Mouse (Mus musculus) lung, postnatal 0 days (tissue): Measurements from ENCODE around the gene Atp6v1g2.

Experiments used
- CTCF ChIP-seq: IDR thresholded peaks from 2 replicates; pipeline ENCODE4 v1.5.1; 2016; ENCODE audit warnings: antibody characterized with exemption, mild to moderate bottlenecking
- EP300 ChIP-seq: IDR thresholded peaks from 2 replicates; pipeline ENCODE4 v1.6.1; 2016; ENCODE audit warnings: antibody characterized with exemption, mild to moderate bottlenecking, control low read depth

DNA sequence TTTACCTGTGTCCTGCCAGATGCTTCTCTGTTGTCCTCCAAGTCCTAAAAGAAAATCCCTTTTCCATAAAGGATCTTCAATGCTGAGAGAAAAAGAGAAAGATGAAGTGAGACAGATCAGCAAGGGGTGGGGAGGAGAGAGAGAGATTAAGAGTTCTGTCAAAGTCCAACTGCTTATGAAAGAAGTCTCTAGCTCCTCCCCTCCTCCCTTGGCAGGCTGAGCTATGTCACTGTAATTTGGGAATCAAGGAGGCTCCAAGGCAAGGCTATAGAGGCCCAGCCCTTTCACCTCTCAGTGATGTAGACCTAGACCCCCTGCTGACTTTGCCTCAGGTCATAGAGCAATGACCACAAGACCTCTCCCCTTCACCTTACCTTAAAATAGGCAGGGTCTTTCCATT, 52.0 kb downstream of the Atp6v1g2 start:
- TF ChIP-seq CTCF, result no peak
- no peak for TF ChIP-seq EP300
